Mouse (Mus musculus): ENCODE data around the gene Meox2. TPM values are rescaled to one million over a fixed set of nuclear protein-coding genes. Genes with fewer than 3 reads are reported as not detected.

The Meox2 gene
- polyA plus RNA-seq (2015; fragmentation: Nextera tagmentation; extraction: Ambion mirVana), result 0.25 and 0.47 TPM in 2 replicates

GRCm38 (mm10) chr12:37108390-37108738 is at the start of gene Meox2:
Gene Meox2, plus strand, starts transcription at chr12:37108540.

Other genes with a start within 250 kb of the Meox2 start
- gene Agmo, start 133.1 kb downstream of the Meox2 start, polyA plus RNA-seq (2015; fragmentation: Nextera tagmentation; extraction: Ambion mirVana), result 0.18 and 0.34 TPM in 2 replicates